Mouse (Mus musculus): ENCODE measurements at regions not wholly inside any gene's neighbourhood (a gene's known extent, or its start where the extent isn't known, plus 50 kb on each side); places are given as distances from the start of the nearest gene placed in this dataset.

GRCm38 (mm10) chr15:24929742-24930141 lies 483.8 kb downstream of the Basp1 start:
- no peak for DNase-seq

GRCm38 (mm10) chr15:24911866-24912265 lies 501.7 kb downstream of the Basp1 start:
- DNase-seq: no peak

- no peak for DNase-seq
Measured at GRCm38 (mm10) chr15:24911466-24911865, 502.1 kb downstream of the Basp1 start.

GRCm38 (mm10) chr15:24906957-24907356 lies 506.6 kb downstream of the Basp1 start:
- DNase-seq: no peak

- DNase-seq: no peak
Measured at GRCm38 (mm10) chr15:24878846-24879245, 534.7 kb downstream of the Basp1 start.

GRCm38 (mm10) chr15:24877711-24878598 lies 535.6 kb downstream of the Basp1 start:
- no peak for DNase-seq

- DNase-seq: no peak
Measured at GRCm38 (mm10) chr15:24876157-24876731, 537.3 kb downstream of the Basp1 start.

GRCm38 (mm10) chr15:24840271-24840670 lies 573.3 kb downstream of the Basp1 start:
- no peak for DNase-seq

- DNase-seq: no peak
Measured at GRCm38 (mm10) chr15:24838390-24838789, 575.2 kb downstream of the Basp1 start.

GRCm38 (mm10) chr15:24827881-24828280 lies 585.7 kb downstream of the Basp1 start:
- DNase-seq: no peak

GRCm38 (mm10) chr15:24827259-24827658 lies 586.3 kb downstream of the Basp1 start:
- DNase-seq: no peak

- no peak for DNase-seq
Measured at GRCm38 (mm10) chr15:24796836-24797235, 616.7 kb downstream of the Basp1 start.

- DNase-seq: no peak
Measured at GRCm38 (mm10) chr15:24793381-24793780, 620.2 kb downstream of the Basp1 start.

- DNase-seq: no peak
Measured at GRCm38 (mm10) chr15:24786336-24786735, 627.2 kb downstream of the Basp1 start.

GRCm38 (mm10) chr15:24778234-24778633 lies 635.3 kb downstream of the Basp1 start:
- DNase-seq: no peak

- DNase-seq: no peak
Measured at GRCm38 (mm10) chr15:24751480-24752157, 661.9 kb downstream of the Basp1 start.

- DNase-seq: no peak
Measured at GRCm38 (mm10) chr15:24743240-24743639, 670.3 kb downstream of the Basp1 start.

- no peak for DNase-seq
Measured at GRCm38 (mm10) chr15:24725170-24725569, 688.4 kb downstream of the Basp1 start.

GRCm38 (mm10) chr15:24724664-24725063 lies 688.9 kb downstream of the Basp1 start:
- peak; percentile 66 to 73 for DNase-seq

- no peak for DNase-seq
Measured at GRCm38 (mm10) chr15:24720346-24720745, 693.2 kb downstream of the Basp1 start.

- DNase-seq: no peak
Measured at GRCm38 (mm10) chr15:24682167-24682566, 731.4 kb downstream of the Basp1 start.

- no peak for DNase-seq
Measured at GRCm38 (mm10) chr15:24648938-24649337, 764.6 kb downstream of the Basp1 start.

- DNase-seq: no peak
Measured at GRCm38 (mm10) chr15:24635620-24636019, 777.9 kb downstream of the Basp1 start.

GRCm38 (mm10) chr15:24596242-24596641 lies 817.3 kb downstream of the Basp1 start:
- peak; percentile 75 for DNase-seq
